8 mouse cellular contexts compared by ENCODE assay signal in genomic region chr17:66233451-66233951, GRCm38 (mm10).
DNase-seq lines count a peak whose midpoint lies in the region; ATAC-seq lines count a peak whose summit lies in the region.

No protein-coding gene starts in this region.

- intact Hi-C loops in gastrocnemius, postnatal 36 days (cut with DNase I), result no loop called here

- peak; percentile 63 for ATAC-seq in cerebellum, adult (ENCODE audit: insufficient number of reproducible peaks, low FRiP score, low TSS enrichment)
- no peak for ATAC-seq in megakaryocyte, adult 5-6 weeks (ENCODE audit: poor library complexity, severe bottlenecking)

- DNase-seq in gastrocnemius, adult 18-20 months (ENCODE audit: low spot score), result peak; percentile 16
- no peak for DNase-seq in gastrocnemius, postnatal 36 days
- peak; percentile 11 for DNase-seq in 3T3-L1 (ENCODE audit: low read depth, low spot score)
- peak; percentile 27 for DNase-seq in heart, postnatal 4 days
- DNase-seq in right cerebral cortex, postnatal 14 days, result peak; percentile 19
- DNase-seq in layer of hippocampus, adult 9-10 months (ENCODE audit: low spot score), result no peak

Comparison
In these comparisons a context has a peak if more than half of its experiments do, and no peak if none do; other contexts are left out.
1. DNase-seq: peak in gastrocnemius, adult 18-20 months (single experiment), 3T3-L1 (single experiment), heart, postnatal 4 days (single experiment) and right cerebral cortex, postnatal 14 days (single experiment); none in gastrocnemius, postnatal 36 days (0 of 2) and layer of hippocampus, adult 9-10 months (single experiment).